Mouse (Mus musculus) heart, embryonic 14.5 days (tissue): ENCODE data around the gene Slc19a1. TPM values are rescaled to one million over a fixed set of nuclear protein-coding genes. Genes with fewer than 3 reads are reported as not detected.
A peak's percentile ranks its signal among the peaks of the same experiment; 100 is the strongest.

ENCODE experiments used
- ATAC-seq: fragments of 200-750 bp; cut with Nextera tagmentation; 2 replicates; pipeline ENCODE4 v1.8.0; 2017; ENCODE audit warnings: low read depth, moderate TSS enrichment; ENCODE audit not compliant: insufficient number of reproducible peaks, insufficient read depth, low FRiP score
- H3K27ac ChIP-seq, 2 experiments: fragments of 200-500 bp in 1 of 2; fragments of 300-500 bp in 1 of 2; sonication (generic) in 1 of 2; replicated peaks in 1 of 2; 2 replicates each; pipeline ENCODE4 v1.5.1; 2012 to 2014; ENCODE audit warnings: low read depth in 2 of 2, low read length in 2 of 2, control low read depth in 1 of 2, mild to moderate bottlenecking in 1 of 2, mixed read lengths in 1 of 2; ENCODE audit not compliant: control insufficient read depth in 1 of 2, insufficient read depth in 1 of 2
- H3K27me3 ChIP-seq: fragments of 300-500 bp; sonication (generic); 2 replicates; pipeline ENCODE4 v1.6.1; 2014; ENCODE audit warnings: mild to moderate bottlenecking, low read length, control low read depth; ENCODE audit not compliant: control insufficient read depth, insufficient read depth
- H3K36me3 ChIP-seq: fragments of 300-500 bp; sonication (generic); 2 replicates; pipeline ENCODE4 v1.6.1; 2014; ENCODE audit warnings: mild to moderate bottlenecking, control low read depth, low read length, mixed read lengths; ENCODE audit not compliant: control insufficient read depth, insufficient read depth
- H3K4me1 ChIP-seq, 2 experiments: fragments of 200-500 bp in 1 of 2; fragments of 300-500 bp in 1 of 2; sonication (generic) in 1 of 2; 2 replicates each; pipeline ENCODE4 v1.6.1; 2012 to 2014; ENCODE audit warnings: low read length in 2 of 2, control low read depth in 1 of 2, mixed read lengths in 1 of 2; ENCODE audit not compliant: control insufficient read depth in 2 of 2, insufficient read depth in 2 of 2
- H3K4me2 ChIP-seq: fragments of 300-500 bp; sonication (generic); 2 replicates; pipeline ENCODE4 v1.6.1; 2014; ENCODE audit warnings: mild to moderate bottlenecking, low read length
- H3K4me3 ChIP-seq, 2 experiments: fragments of 200-500 bp in 1 of 2; fragments of 300-500 bp in 1 of 2; sonication (generic) in 1 of 2; 2 replicates each; pipeline ENCODE4 v1.5.1; 2012 to 2014; ENCODE audit warnings: low read length in 2 of 2, mild to moderate bottlenecking in 2 of 2, control low read depth in 1 of 2, low read depth in 1 of 2, moderate library complexity in 1 of 2; ENCODE audit not compliant: control insufficient read depth in 1 of 2, insufficient read depth in 1 of 2
- H3K9ac ChIP-seq: fragments of 300-500 bp; sonication (generic); 2 replicates; pipeline ENCODE4 v1.6.1; 2014; ENCODE audit warnings: mild to moderate bottlenecking, low read length
- H3K9me3 ChIP-seq: fragments of 300-500 bp; sonication (generic); 2 replicates; pipeline ENCODE4 v1.6.1; 2016; ENCODE audit warnings: low read length, control low read depth; ENCODE audit not compliant: control insufficient read depth
- WGBS: fragments of 180-500 bp; shearing (Covaris S2); extraction: QIAGEN DNeasy Blood & Tissue Kit; methylation state at CpG from one replicate; pipeline ENCODE4 v1.1.7; 2014; 5-methylcytosine and 5-hydroxymethylcytosine counted together
- polyA plus RNA-seq: library from polyadenylated mRNA; unstranded; fragments of >200 nt; fragmentation: Nextera tagmentation; extraction: Ambion mirVana; gene quantifications from 2 replicates; pipeline ENCODE4 v1.2.1, GENCODE M21; 2014

Gene Slc19a1
- polyA plus RNA-seq, 1 experiment from 2014 or later, result 12.2 TPM

DNA sequence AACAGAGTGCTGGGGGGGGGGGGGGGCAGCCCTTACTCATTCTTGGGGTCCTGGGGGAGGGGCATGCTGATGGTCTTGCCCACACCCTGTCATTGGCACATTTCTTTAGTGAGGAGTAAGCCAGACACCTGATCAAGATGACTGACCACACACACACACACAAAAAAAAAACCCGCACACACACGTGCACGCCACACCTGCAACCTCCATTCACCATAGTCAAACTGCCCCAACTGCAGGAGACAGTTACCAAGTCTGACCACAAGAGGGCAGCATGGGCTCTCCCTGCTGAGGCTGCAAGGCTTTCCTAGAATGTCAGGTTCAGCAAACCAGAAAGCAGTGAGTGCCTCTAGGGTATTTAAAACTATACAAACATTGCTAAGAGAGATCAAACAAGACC lies 50.4 kb downstream of the Slc19a1 start:
- no peak for ATAC-seq

DNA sequence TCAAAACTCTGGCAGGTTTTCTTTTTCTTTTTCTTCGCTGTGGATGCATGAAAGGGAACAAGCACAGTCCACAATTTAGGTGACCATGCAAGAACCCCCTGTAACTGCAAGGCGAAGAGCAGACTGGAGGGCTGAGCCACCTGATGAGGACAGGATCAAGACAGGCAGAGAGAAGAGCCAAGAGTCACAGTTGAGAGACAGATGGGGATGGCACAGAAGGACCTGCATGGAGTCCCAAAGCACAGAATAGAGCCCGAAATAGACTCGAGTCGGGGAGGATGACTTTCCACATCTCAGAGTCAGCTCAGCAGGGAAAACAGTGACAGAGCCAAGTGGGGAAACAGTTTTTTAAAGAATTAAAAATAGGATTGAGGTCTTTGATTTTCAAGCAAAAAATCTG lies 50.9 kb downstream of the Slc19a1 start:
- no peak overlapping the region for H3K27ac ChIP-seq

More for the DNA sequence above, 50.4 kb downstream of the Slc19a1 start:
- no peak overlapping the region for H3K4me2 ChIP-seq
- no peaks in the 10 kb centered on the region for H3K27me3 ChIP-seq
- H3K4me3 ChIP-seq, result no peak overlapping the region
- 34% methylated on average over 3 of the region's 3 CpGs for WGBS
- no peak overlapping the region for H3K27ac ChIP-seq
- H3K9ac ChIP-seq, result no peak overlapping the region
- no peaks in the 10 kb centered on the region for H3K4me1 ChIP-seq
- H3K36me3 ChIP-seq, result peaks cover 74% of the 10 kb centered on the region
- H3K9me3 ChIP-seq, result no peaks in the 10 kb centered on the region

GRCm38 (mm10) chr10:77084568-77084967 lies 52.5 kb downstream of the Slc19a1 start:
- no peak for ATAC-seq
- H3K9ac ChIP-seq, result no peak overlapping the region
- no peak overlapping the region for H3K27ac ChIP-seq
- peaks cover 64% of the 10 kb centered on the region for H3K36me3 ChIP-seq
- WGBS, result 24% methylated on average over 1 of the region's 1 CpGs
- no peak overlapping the region for H3K4me3 ChIP-seq
- no peaks in the 10 kb centered on the region for H3K9me3 ChIP-seq
- H3K4me1 ChIP-seq, result peaks cover 2 to 5% of the 10 kb centered on the region in 2 experiments
- H3K4me2 ChIP-seq, result no peak overlapping the region
- H3K27me3 ChIP-seq, result no peaks in the 10 kb centered on the region

More for the DNA sequence above, 50.9 kb downstream of the Slc19a1 start:
- ATAC-seq, result no peak
- Histone ChIP-seq H3K9me3 (no peaks in the 10 kb centered on the region), H3K9ac (no peak overlapping the region), H3K4me3 (no peak overlapping the region), H3K4me2 (no peak overlapping the region), H3K36me3 (peaks cover 74% of the 10 kb centered on the region), H3K4me1 (no peaks in the 10 kb centered on the region), H3K27me3 (no peaks in the 10 kb centered on the region)
- 64% methylated on average over 5 of the region's 5 CpGs for WGBS

DNA sequence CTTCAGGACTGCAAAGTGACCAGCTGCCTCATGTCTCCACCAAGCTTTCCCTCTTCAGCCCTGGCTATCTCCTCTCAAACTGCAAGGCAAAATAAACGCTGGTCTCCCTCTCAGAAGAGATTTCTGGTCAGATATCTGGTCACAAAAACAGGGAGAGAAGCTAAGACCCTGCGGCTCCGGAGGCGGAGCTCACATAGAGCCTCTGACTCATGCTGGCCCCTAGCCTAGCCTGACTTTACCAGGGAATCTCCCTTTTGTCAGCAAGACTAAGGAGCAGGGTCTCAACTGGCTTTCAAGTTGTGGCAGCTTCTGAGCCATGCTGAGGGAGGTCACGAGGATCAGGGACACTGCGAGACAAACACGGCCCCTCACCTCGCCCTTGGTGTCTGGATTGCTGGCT lies 57.3 kb downstream of the Slc19a1 start:
- 26% methylated on average over 8 of the region's 8 CpGs for WGBS
- 0 out of 2 replicates have a peak overlapping the region, but pooled peaks have one; percentile 28 for H3K9ac ChIP-seq
- H3K4me3 ChIP-seq, result peak overlapping the region in 1 of 2 experiments; percentile 24; a peak in 2 of 4 replicates

DNA sequence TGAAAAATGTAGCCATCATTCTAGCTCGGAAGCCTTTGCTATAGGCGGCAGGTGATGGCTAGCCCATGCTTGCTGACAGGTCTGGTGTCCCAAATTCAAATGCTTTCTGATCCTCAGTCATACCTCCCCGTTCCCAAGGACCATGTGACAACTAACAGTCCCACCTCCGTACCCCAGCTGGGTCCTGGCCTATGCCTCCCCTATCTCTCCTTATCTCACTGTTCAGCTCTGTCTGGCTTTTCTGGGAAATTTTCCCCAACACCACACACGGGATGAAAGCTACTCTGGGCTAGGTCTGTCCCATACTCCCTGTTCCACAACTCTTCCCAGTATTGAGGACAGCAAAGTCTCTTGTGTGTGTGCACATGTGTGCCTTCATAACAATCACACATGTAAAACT lies 58.0 kb downstream of the Slc19a1 start:
- peaks cover 38% of the 10 kb centered on the region for H3K36me3 ChIP-seq
- H3K9me3 ChIP-seq, result peaks cover 9% of the 10 kb centered on the region; the same call in 1 of the 2 replicates
- H3K27ac ChIP-seq, result peak overlapping the region in 1 of 2 experiments; percentile 53; a peak in 2 of 4 replicates
- 24% methylated on average over 5 of the region's 5 CpGs for WGBS
- peak overlapping the region; percentile 43 for H3K4me2 ChIP-seq
- H3K9ac ChIP-seq, result no peak overlapping the region
- H3K4me1 ChIP-seq, result peaks cover 15 to 16% of the 10 kb centered on the region in 2 experiments
- ATAC-seq, result peak; percentile 49
- H3K4me3 ChIP-seq, result no peak overlapping the region
- H3K27me3 ChIP-seq, result no peaks in the 10 kb centered on the region

More for the DNA sequence above, 57.3 kb downstream of the Slc19a1 start:
- Histone ChIP-seq H3K36me3 (peaks cover 41% of the 10 kb centered on the region), H3K4me2 (peak overlapping the region; percentile 43), H3K27ac (peak overlapping the region; percentile 53 to 70), H3K9me3 (peaks cover 9% of the 10 kb centered on the region; the same call in 1 of the 2 replicates), H3K27me3 (no peaks in the 10 kb centered on the region), H3K4me1 (peaks cover 15 to 16% of the 10 kb centered on the region in 2 experiments)
- no peak; the same call in 1 of the 2 replicates for ATAC-seq

GRCm38 (mm10) chr10:77091538-77092097 lies 59.6 kb downstream of the Slc19a1 start:
- Histone ChIP-seq H3K4me3 (no peak overlapping the region), H3K4me1 (peaks cover 15 to 16% of the 10 kb centered on the region in 2 experiments), H3K9ac (no peak overlapping the region), H3K27ac (no peak overlapping the region), H3K4me2 (no peak overlapping the region), H3K36me3 (peaks cover 33% of the 10 kb centered on the region), H3K27me3 (no peaks in the 10 kb centered on the region), H3K9me3 (peaks cover 9% of the 10 kb centered on the region; the same call in 1 of the 2 replicates)
- ATAC-seq, result no peak
- WGBS, result 70% methylated on average over 4 of the region's 4 CpGs

- H3K4me1 ChIP-seq, result peaks cover 31 to 36% of the 10 kb centered on the region in 2 experiments
Observed at GRCm38 (mm10) chr10:77093817-77094216, 61.8 kb downstream of the Slc19a1 start.

More at GRCm38 (mm10) chr10:77093817-77094216, 61.8 kb downstream of the Slc19a1 start:
- Histone ChIP-seq H3K9ac (no peak overlapping the region), H3K9me3 (peaks cover 9% of the 10 kb centered on the region; the same call in 1 of the 2 replicates), H3K4me3 (no peak overlapping the region), H3K27me3 (no peaks in the 10 kb centered on the region), H3K27ac (no peak overlapping the region), H3K4me2 (no peak overlapping the region), H3K36me3 (peaks cover 14% of the 10 kb centered on the region)
- no peak for ATAC-seq
